Mouse (Mus musculus) forebrain, embryonic 14.5 days (tissue): ENCODE results near the gene Sf3b3. TPM values are rescaled to one million over a fixed set of nuclear protein-coding genes. Genes with fewer than 3 reads are reported as not detected.
"Not testable (repeated sequence)": the region's sequence is repeated elsewhere in the genome, so short reads cannot be mapped to it uniquely, and the experiment has no call there.

Experiments used
- ATAC-seq: fragments of 200-750 bp; cut with Nextera tagmentation; 2 replicates; pipeline ENCODE4 v1.8.0; 2017; ENCODE audit warnings: mild to moderate bottlenecking, moderate library complexity
- DNase-seq: peaks from one replicate; pipeline ENCODE4 v3.0.0-alpha.2; 2015; ENCODE audit warnings: low spot score
- H3K27ac ChIP-seq: fragments of 300-500 bp; sonication (generic); 2 replicates; pipeline ENCODE4 v1.5.1; 2014; ENCODE audit warnings: low read depth, mild to moderate bottlenecking, control low read depth, low read length, moderate library complexity
- H3K27me3 ChIP-seq: fragments of 300-500 bp; sonication (generic); replicated peaks from 2 replicates; pipeline ENCODE4 v1.6.1; 2014; ENCODE audit warnings: low read length, control low read depth, mixed read lengths; ENCODE audit not compliant: control insufficient read depth, insufficient read depth
- H3K36me3 ChIP-seq: fragments of 300-500 bp; sonication (generic); 2 replicates; pipeline ENCODE4 v1.6.1; 2014; ENCODE audit warnings: low read length, control low read depth; ENCODE audit not compliant: control insufficient read depth, insufficient read depth
- H3K4me1 ChIP-seq: fragments of 300-500 bp; sonication (generic); 2 replicates; pipeline ENCODE4 v1.6.1; 2014; ENCODE audit warnings: antibody characterized with exemption, low read length, control low read depth; ENCODE audit not compliant: control insufficient read depth, insufficient read depth
- H3K4me2 ChIP-seq: fragments of 300-500 bp; sonication (generic); 2 replicates; pipeline ENCODE4 v1.6.1; 2014; ENCODE audit warnings: mild to moderate bottlenecking, control low read depth, low read length
- H3K4me3 ChIP-seq: fragments of 300-500 bp; sonication (generic); 2 replicates; pipeline ENCODE4 v1.5.1; 2014; ENCODE audit warnings: low read depth, low read length, control low read depth
- H3K9ac ChIP-seq: fragments of 300-500 bp; sonication (generic); 2 replicates; pipeline ENCODE4 v1.6.1; 2014; ENCODE audit warnings: mild to moderate bottlenecking, low read length, control low read depth, moderate library complexity
- H3K9me3 ChIP-seq: fragments of 300-500 bp; sonication (generic); replicated peaks from 2 replicates; pipeline ENCODE4 v1.6.1; 2016; ENCODE audit warnings: low read length, control low read depth, mixed read lengths; ENCODE audit not compliant: control insufficient read depth
- WGBS: fragments of 180-500 bp; shearing (Covaris S2); extraction: QIAGEN DNeasy Blood & Tissue Kit; methylation state at CpG from one replicate; pipeline ENCODE4 v1.1.7; 2014; 5-methylcytosine and 5-hydroxymethylcytosine counted together
- polyA plus RNA-seq: library from polyadenylated mRNA; unstranded; fragments of >200 nt; fragmentation: Nextera tagmentation; extraction: Ambion mirVana; gene quantifications from 2 replicates; pipeline ENCODE4 v1.2.1, GENCODE M21; 2014

Sf3b3 gene
- polyA plus RNA-seq, 1 experiment from 2014 or later: 98.5 TPM

DNA sequence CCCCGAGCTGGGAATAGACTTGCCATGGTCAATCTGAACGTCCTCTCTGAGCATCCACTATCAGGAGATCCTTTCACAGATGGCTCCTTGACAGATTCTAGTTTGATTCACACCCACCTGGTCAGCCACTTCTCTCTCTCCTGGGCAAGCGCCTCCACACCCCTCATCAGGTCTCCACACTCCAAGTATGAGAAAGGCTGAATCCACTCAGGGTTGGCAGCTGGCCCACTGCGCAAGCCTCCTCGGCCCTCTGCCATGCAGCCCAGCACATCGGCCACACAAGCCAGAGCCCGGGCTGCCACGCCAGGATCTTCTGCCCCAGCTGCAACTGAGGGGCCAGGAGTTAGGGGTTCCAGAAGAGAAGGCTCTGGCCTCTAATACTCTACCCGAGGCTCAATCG is 41.0 kb upstream of the Sf3b3 start:
- WGBS: 91% methylated on average over 10 of the region's 10 CpGs
- peaks cover 45% of the 10 kb centered on the region for H3K36me3 ChIP-seq

DNA sequence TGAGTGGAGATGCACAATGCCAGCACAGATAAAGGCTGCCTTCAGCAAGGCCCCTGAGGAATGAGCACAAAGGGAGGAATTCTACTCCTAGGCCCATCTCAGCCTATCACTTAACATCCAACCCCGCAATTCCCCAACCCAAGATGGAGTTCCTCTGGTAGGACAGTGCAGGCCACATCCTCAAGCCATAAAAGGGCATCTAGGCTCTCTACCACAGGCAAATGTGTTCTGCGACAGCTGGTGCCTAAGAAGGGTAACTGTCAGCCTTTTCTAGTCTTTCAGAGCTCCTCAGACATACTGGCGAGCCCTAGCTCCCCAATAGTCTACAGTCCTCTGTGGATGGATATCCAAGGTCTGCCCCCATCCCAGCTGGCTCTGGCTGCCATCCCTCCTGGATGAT is 40.0 kb upstream of the Sf3b3 start:
- H3K4me1 ChIP-seq: no peaks in the 10 kb centered on the region
- H3K4me2 ChIP-seq: no peak overlapping the region
- H3K9me3 ChIP-seq: no peaks in the 10 kb centered on the region
- H3K27me3 ChIP-seq: no peaks in the 10 kb centered on the region
- no peak overlapping the region for H3K9ac ChIP-seq
- WGBS: 91% methylated on average over 3 of the region's 3 CpGs
- no peak overlapping the region for H3K4me3 ChIP-seq
- ATAC-seq: no peak
- H3K36me3 ChIP-seq: peaks cover 54% of the 10 kb centered on the region
- no peak overlapping the region for H3K27ac ChIP-seq
- no peak for DNase-seq

More for the DNA sequence above, 41.0 kb upstream of the Sf3b3 start:
- Histone ChIP-seq H3K27ac (no peak overlapping the region), H3K9me3 (no peaks in the 10 kb centered on the region), H3K27me3 (no peaks in the 10 kb centered on the region), H3K4me1 (no peaks in the 10 kb centered on the region), H3K4me3 (no peak overlapping the region), H3K9ac (no peak overlapping the region), H3K4me2 (no peak overlapping the region)
- DNase-seq: no peak
- no peak for ATAC-seq

- Histone ChIP-seq H3K36me3 (peaks cover 70% of the 10 kb centered on the region), H3K27me3 (no peaks in the 10 kb centered on the region), H3K27ac (no peak overlapping the region), H3K9me3 (no peaks in the 10 kb centered on the region), H3K4me3 (no peak overlapping the region), H3K4me1 (no peaks in the 10 kb centered on the region), H3K4me2 (no peak overlapping the region), H3K9ac (no peak overlapping the region)
- WGBS: 94% methylated on average over 18 of the region's 18 CpGs
- DNase-seq: no peak
- ATAC-seq: no peak
Measured at GRCm38 (mm10) chr8:110883824-110884223, 37.2 kb upstream of the Sf3b3 start.

- Histone ChIP-seq H3K4me1 (no peaks in the 10 kb centered on the region), H3K4me2 (no peak overlapping the region), H3K4me3 (no peak overlapping the region), H3K36me3 (peaks cover 75% of the 10 kb centered on the region), H3K27me3 (no peaks in the 10 kb centered on the region), H3K9me3 (no peaks in the 10 kb centered on the region), H3K27ac (no peak overlapping the region), H3K9ac (no peak overlapping the region)
- ATAC-seq (no peak), DNase-seq (peak; percentile 1)
- WGBS: 93% methylated on average over 10 of the region's 10 CpGs
Measured at GRCm38 (mm10) chr8:110881741-110882310, 35.2 kb upstream of the Sf3b3 start.

DNA sequence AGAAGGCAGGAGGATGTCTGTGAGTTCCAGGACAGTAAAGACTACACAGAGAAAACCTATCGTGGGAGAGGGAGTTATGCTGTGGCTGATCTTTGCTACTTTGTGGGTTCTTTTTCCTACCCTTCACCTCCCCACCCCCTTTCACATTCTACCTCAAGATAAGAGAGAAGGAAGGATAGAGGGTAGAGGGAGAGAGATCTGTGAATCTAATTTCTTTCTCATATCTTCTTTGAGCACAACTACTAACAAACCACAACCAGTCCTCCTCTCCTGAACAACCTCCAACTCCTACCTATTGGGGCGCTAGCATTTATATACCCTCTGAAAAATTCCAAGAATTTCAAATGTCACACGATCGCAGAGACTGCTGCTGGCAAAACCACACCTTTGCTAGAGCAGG is 31.3 kb upstream of the Sf3b3 start:
- H3K36me3 ChIP-seq: peaks cover 88% of the 10 kb centered on the region
- no peak overlapping the region for H3K27ac ChIP-seq
- DNase-seq: no peak

DNA sequence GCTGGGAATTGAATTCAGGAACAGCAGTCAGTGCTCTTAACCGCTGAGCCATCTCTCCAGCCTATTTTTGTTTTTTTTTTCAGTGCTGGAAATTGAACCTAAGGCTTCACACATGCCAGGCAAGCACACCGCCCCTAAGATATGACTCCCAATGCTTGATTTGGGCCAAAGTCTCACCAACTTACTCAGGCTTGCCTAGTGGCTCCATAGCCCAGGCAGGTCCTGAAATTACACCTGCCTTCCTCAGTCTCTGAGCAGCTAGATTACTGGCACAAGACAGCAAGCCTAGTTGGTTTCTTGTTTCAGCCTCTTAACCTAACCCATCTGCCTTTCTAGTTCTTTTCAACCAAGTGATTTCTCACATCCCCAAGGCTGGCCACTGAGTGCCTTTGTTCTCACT is 23.9 kb upstream of the Sf3b3 start:
- no peak overlapping the region for H3K4me2 ChIP-seq
- H3K36me3 ChIP-seq: peaks cover 93% of the 10 kb centered on the region
- no peak overlapping the region for H3K27ac ChIP-seq
- H3K9ac ChIP-seq: no peak overlapping the region
- WGBS: 97% methylated on average over 2 of the region's 2 CpGs
- ATAC-seq (no peak), DNase-seq (no peak)
- no peaks in the 10 kb centered on the region for H3K27me3 ChIP-seq
- no peaks in the 10 kb centered on the region for H3K4me1 ChIP-seq
- no peaks in the 10 kb centered on the region for H3K9me3 ChIP-seq
- H3K4me3 ChIP-seq: no peak overlapping the region

More for the DNA sequence above, 31.3 kb upstream of the Sf3b3 start:
- Histone ChIP-seq H3K4me3 (no peak overlapping the region), H3K9me3 (no peaks in the 10 kb centered on the region), H3K4me2 (no peak overlapping the region), H3K9ac (no peak overlapping the region), H3K27me3 (no peaks in the 10 kb centered on the region), H3K4me1 (no peaks in the 10 kb centered on the region)
- 89% methylated on average over 4 of the region's 4 CpGs for WGBS
- ATAC-seq: no peak

GRCm38 (mm10) chr8:110861347-110862025 is 14.9 kb upstream of the Sf3b3 start:
- H3K4me3 ChIP-seq, H3K4me2 ChIP-seq, H3K9me3 ChIP-seq, H3K27me3 ChIP-seq, H3K9ac ChIP-seq, H3K4me1 ChIP-seq, H3K27ac ChIP-seq, DNase-seq, ATAC-seq: not testable (repeated sequence)
- 96% methylated on average over 7 of the region's 7 CpGs for WGBS
- peaks cover 93% of the 10 kb centered on the region for H3K36me3 ChIP-seq

DNA sequence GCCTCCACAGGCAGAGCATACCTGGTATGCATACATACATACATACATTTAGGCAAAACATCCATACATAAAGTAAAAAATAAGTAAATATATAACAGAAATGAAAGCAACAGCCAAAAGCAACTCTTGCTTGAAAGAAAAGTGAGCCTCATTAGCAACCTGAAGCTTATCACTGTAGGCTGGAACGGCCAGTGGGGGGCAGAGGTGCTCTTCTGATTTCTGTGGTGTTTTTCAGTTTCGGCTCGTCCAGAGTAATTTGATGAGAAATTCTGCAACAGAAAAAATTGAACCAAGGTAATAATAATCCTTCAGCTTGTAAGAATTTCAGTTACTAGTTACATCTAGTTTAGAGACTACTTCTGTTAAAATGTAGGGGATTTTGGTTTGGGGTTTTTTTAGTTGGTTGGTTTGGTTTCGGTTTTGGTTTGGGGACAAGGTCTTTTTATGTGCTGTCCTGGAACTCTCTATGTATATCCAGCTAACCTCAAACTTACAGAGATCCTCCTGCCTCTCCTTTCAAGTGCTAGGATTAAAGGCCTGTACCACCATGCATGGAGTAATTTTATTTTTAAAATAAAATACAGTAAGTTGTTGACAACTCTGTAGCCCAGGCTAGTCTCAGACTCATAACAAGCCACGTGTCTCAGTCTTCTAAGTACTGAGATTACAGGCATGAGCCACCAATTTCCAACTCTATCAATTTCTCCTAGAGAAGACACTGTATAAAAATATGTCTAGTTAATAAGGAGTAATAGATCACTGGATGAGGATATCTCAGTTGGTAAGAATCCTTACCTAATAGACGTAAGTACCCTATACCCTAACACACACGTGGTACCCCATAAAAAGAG is 13.3 kb upstream of the Sf3b3 start:
- H3K9me3 ChIP-seq: no peaks in the 10 kb centered on the region
- H3K4me3 ChIP-seq: no peak overlapping the region
- no peak for ATAC-seq
- H3K4me1 ChIP-seq: no peaks in the 10 kb centered on the region
- H3K4me2 ChIP-seq: no peak overlapping the region
- peak; percentile 18 for DNase-seq
- H3K27me3 ChIP-seq: no peaks in the 10 kb centered on the region
- WGBS: 79% methylated on average over 7 of the region's 7 CpGs
- H3K36me3 ChIP-seq: peaks cover 91% of the 10 kb centered on the region
- H3K27ac ChIP-seq: no peak overlapping the region
- H3K9ac ChIP-seq: no peak overlapping the region
